Mouse (Mus musculus): ENCODE results near the gene Spz1.

DNA sequence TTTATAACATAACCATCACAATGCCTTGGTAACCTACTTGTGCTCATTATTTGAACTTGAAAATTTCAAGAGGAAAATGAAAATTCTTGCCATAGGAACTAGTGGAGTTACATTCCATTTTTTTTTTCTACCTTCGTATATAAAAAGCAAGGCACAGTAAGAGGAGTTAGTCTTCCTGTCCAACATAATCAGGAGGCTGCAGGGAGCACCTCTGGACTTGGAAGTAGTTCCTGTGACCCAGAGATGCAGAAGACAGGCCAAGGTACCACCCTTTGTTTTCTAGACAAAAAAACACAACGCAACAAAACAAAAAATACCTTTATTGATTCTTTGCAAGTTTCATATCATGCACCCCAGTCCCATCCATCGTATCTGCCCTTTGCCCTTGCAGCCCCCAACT is 18.9 kb upstream of the Spz1 start:
- TF ChIP-seq CTCF (IDR thresholded peaks at IDR 0.05; ENCODE audit: low read depth) = no peak
- no peak for TF ChIP-seq EP300 (IDR thresholded peaks at IDR 0.05; ENCODE audit: low read depth)
